Mouse (Mus musculus): ENCODE measurements around the gene Epb41l1. TPM values are rescaled to one million over a fixed set of nuclear protein-coding genes. Genes with fewer than 3 reads are reported as not detected.
A peak's percentile ranks its signal among the peaks of the same experiment; 100 is the strongest.

Epb41l1 gene
- polyA plus RNA-seq, 1 experiment from 2014 or later: 4.0 TPM

DNA sequence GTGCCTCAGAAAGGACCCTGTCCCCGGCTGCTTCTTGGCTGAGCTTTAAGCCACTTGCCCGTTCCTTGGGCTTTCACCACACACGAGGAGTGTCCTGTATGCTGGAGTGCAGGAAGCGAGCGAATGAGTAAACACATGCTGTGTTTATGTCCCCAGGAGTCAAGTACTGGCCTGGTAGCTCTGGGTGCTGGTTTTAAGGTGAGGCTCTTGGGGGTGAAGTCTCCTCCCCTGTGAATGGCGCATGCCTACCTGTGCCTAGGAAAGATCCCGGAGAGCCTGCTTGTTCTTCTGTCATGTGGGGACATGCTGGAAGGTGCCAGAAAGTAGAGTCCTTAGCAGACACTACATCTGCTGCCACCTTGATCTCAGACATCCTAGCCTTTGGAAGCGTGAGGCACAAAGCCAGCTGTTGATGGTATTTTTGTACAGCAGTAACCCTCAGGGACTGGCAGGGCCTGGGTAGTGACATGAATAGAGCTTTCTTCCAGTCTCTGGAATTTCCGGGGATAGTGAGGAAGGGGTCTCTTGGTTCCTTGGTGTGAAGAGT, 25.9 kb downstream of the Epb41l1 start:
- H3K4me2 ChIP-seq (ENCODE audit: low read depth, low read length): no peak overlapping the region
- H3K27ac ChIP-seq (replicated peaks; ENCODE audit: low read depth, low read length): 0 out of 2 replicates have a peak overlapping the region, but pooled peaks have one; percentile 54
- no peak overlapping the region for H3K9ac ChIP-seq (ENCODE audit: low read depth, low read length)
- no peaks in the 10 kb centered on the region for H3K9me3 ChIP-seq (ENCODE audit: control insufficient read depth, low read length)
- WGBS: 67% methylated on average over 9 of the region's 9 CpGs
- 0 out of 2 replicates have a peak, but pooled peaks cover 4% of the 10 kb centered on the region for H3K4me1 ChIP-seq (ENCODE audit: control insufficient read depth, insufficient read depth, low read length)
- no peak overlapping the region for H3K4me3 ChIP-seq (ENCODE audit: low read depth, low read length)
- no peak for ATAC-seq (ENCODE audit: low read depth)
- peak; percentile 51 for DNase-seq (ENCODE audit: low spot score)
- H3K36me3 ChIP-seq (ENCODE audit: control insufficient read depth, insufficient read depth, low read length): peaks cover 5% of the 10 kb centered on the region; the same call in 1 of the 2 replicates
- no peaks in the 10 kb centered on the region for H3K27me3 ChIP-seq (replicated peaks; ENCODE audit: control insufficient read depth, insufficient read depth, low read length)

DNA sequence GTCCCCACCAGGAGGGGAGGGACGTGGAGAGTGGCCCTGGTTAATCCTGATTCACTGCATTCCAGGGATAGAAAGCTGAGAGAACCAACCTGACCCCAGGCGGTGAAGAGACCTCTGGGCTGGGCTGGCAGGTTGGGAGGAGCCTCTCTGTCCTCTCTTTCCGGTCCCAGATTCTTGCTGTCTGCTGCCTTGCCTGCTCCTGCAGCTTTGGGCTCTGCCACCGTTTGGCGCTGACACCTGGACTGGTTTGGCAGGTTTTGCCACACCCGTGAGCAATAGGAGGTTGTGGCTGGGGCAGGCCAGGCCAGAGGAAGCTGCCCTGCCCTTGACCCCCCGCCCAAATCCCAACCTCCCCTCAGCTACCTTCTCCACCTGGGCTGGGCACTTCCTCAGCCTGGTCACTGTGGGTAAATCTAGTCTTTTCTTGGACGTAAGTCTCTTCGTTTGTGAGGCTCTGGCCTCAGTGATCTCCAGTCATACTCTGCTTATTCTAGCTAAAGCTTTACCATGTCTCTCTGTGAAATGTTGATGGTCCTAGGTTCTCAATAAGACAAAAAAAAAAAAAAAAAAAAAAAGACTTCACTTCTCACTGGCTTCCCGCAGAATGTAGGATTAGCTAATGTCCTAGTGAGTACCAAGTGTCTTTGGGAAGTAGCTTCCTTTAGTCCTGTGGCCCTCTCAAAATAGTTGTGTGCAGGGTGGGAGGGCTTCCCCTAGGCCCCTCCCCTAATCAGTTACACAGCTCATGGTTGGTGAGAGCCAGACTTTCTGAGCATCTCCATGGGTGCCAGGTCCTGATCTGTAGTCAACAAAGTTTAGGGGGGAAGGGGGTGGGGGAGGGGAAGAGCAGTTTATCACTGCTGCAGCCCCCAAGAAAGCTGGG, 26.9 kb downstream of the Epb41l1 start:
- DNase-seq (ENCODE audit: low spot score) (peak; percentile 81), ATAC-seq (ENCODE audit: low read depth) (peak; percentile 82)
- Histone ChIP-seq H3K9ac (ENCODE audit: low read depth, low read length) (no peak overlapping the region), H3K27ac (replicated peaks; ENCODE audit: low read depth, low read length) (0 out of 2 replicates have a peak overlapping the region, but pooled peaks have one; percentile 54), H3K4me3 (ENCODE audit: low read depth, low read length) (no peak overlapping the region), H3K9me3 (ENCODE audit: control insufficient read depth, low read length) (no peaks in the 10 kb centered on the region), H3K4me1 (ENCODE audit: control insufficient read depth, insufficient read depth, low read length) (0 out of 2 replicates have a peak, but pooled peaks cover 4% of the 10 kb centered on the region), H3K27me3 (replicated peaks; ENCODE audit: control insufficient read depth, insufficient read depth, low read length) (no peaks in the 10 kb centered on the region), H3K36me3 (ENCODE audit: control insufficient read depth, insufficient read depth, low read length) (peaks cover 5% of the 10 kb centered on the region; the same call in 1 of the 2 replicates), H3K4me2 (ENCODE audit: low read depth, low read length) (no peak overlapping the region)
- WGBS: 17% methylated on average over 10 of the region's 10 CpGs

DNA sequence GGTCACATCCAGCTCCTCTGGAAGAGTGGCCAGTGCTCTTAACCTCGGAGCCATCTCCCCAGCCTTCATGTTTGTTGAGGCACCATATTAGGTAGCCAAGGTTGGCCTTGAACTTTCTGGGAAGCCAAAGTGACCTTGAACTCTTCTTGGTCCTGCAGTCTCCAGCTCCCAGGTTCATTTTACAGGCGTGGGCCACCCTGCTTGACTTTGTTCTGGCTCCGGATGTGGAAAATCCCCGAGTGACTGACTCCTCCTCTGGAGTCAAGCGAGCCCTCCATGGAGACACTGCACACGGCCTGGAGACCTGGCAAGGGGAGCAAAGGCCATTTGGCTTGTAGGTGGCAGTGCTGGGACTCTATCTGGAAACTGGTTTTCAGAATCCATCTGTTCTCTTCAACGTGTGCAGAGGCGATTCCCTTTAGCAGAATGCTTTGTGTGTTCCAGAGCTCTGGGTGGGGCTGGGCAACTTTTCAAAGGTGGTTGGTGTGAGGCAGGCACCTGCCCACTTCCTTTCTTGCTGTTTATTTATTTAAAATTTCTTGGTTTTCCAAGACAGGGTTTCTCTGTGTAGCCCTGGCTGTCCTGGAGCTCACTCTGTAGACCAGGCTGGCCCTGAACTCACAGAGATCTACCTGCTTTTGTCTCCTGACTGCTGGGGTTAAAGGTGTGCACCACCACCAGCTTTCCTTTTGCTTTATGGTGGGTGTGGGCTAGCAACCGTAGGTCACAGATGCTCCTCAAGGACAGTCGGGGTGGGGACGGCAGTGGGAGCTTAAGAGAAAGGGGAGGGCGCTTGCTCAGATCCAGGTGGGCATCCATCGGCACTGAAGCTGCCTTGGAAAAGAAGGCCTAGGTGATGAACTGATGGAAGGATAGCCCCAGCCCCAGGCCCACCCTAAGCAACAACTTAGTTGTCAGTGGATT, 30.8 kb downstream of the Epb41l1 start:
- Histone ChIP-seq H3K4me1 (ENCODE audit: control insufficient read depth, insufficient read depth, low read length) (0 out of 2 replicates have a peak, but pooled peaks cover 4% of the 10 kb centered on the region), H3K9ac (ENCODE audit: low read depth, low read length) (no peak overlapping the region), H3K9me3 (ENCODE audit: control insufficient read depth, low read length) (no peaks in the 10 kb centered on the region), H3K4me2 (ENCODE audit: low read depth, low read length) (no peak overlapping the region), H3K27ac (replicated peaks; ENCODE audit: low read depth, low read length) (no peak overlapping the region), H3K36me3 (ENCODE audit: control insufficient read depth, insufficient read depth, low read length) (no peaks in the 10 kb centered on the region), H3K4me3 (ENCODE audit: low read depth, low read length) (no peak overlapping the region), H3K27me3 (replicated peaks; ENCODE audit: control insufficient read depth, insufficient read depth, low read length) (no peaks in the 10 kb centered on the region)
- DNase-seq (ENCODE audit: low spot score) (no peak), ATAC-seq (ENCODE audit: low read depth) (no peak)
- WGBS: 82% methylated on average over 13 of the region's 13 CpGs

DNA sequence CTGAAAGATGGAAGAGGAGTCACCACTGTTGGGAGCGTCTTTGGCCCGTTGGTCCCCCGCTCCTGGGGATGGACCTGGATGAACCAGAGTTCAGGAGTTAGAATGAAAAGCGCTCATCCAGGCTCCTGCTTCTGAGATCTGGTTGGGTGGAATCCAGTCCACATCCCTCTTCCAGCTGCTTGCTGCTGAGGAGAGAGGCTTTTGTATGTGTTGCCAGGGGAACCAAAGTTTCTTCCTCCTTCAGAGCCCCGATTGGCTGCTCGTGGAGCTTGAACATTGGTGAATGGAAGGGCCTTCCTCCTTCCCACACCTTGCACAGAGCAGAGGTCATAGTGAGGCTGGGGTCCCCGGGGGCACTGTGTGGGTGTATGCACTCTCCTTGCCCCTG, 31.4 kb downstream of the Epb41l1 start:
- ATAC-seq (ENCODE audit: low read depth) (no peak), DNase-seq (ENCODE audit: low spot score) (no peak)
- Histone ChIP-seq H3K4me3 (ENCODE audit: low read depth, low read length) (no peak overlapping the region), H3K9ac (ENCODE audit: low read depth, low read length) (no peak overlapping the region), H3K4me1 (ENCODE audit: control insufficient read depth, insufficient read depth, low read length) (0 out of 2 replicates have a peak, but pooled peaks cover under 1% of the 10 kb centered on the region), H3K27me3 (replicated peaks; ENCODE audit: control insufficient read depth, insufficient read depth, low read length) (no peaks in the 10 kb centered on the region), H3K36me3 (ENCODE audit: control insufficient read depth, insufficient read depth, low read length) (no peaks in the 10 kb centered on the region), H3K27ac (replicated peaks; ENCODE audit: low read depth, low read length) (no peak overlapping the region), H3K9me3 (ENCODE audit: control insufficient read depth, low read length) (no peaks in the 10 kb centered on the region), H3K4me2 (ENCODE audit: low read depth, low read length) (no peak overlapping the region)
- WGBS: 75% methylated on average over 7 of the region's 7 CpGs

DNA sequence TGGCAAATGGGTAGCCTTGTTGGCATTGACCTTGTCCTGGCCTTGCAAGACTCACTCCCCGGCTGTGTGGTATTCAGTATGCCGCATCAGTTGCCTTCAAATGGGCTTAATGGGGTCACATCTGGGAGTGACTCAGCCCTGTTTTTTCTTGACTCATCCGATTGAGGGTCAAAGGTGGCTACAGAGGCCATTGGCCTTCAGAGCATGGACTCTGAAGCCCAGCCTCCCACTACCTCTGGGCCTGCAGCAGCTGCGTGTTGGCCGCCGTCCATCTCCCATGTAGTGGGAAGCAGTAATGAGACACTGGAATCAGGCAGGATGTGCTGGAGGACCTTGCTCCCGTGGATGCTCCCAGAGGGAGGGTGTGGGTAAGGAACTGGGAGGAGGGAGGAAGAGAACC, 33.1 kb downstream of the Epb41l1 start:
- Histone ChIP-seq H3K27me3 (replicated peaks; ENCODE audit: control insufficient read depth, insufficient read depth, low read length) (no peaks in the 10 kb centered on the region), H3K9ac (ENCODE audit: low read depth, low read length) (no peak overlapping the region), H3K4me3 (ENCODE audit: low read depth, low read length) (no peak overlapping the region), H3K4me1 (ENCODE audit: control insufficient read depth, insufficient read depth, low read length) (no peaks in the 10 kb centered on the region), H3K27ac (replicated peaks; ENCODE audit: low read depth, low read length) (no peak overlapping the region), H3K36me3 (ENCODE audit: control insufficient read depth, insufficient read depth, low read length) (no peaks in the 10 kb centered on the region), H3K9me3 (ENCODE audit: control insufficient read depth, low read length) (no peaks in the 10 kb centered on the region), H3K4me2 (ENCODE audit: low read depth, low read length) (no peak overlapping the region)
- DNase-seq (ENCODE audit: low spot score) (no peak), ATAC-seq (ENCODE audit: low read depth) (no peak)
- 58% methylated on average over 7 of the region's 7 CpGs for WGBS

GRCm38 (mm10) chr2:156455508-156456108, 34.9 kb downstream of the Epb41l1 start:
- no peaks in the 10 kb centered on the region for H3K9me3 ChIP-seq (ENCODE audit: control insufficient read depth, low read length)
- no peaks in the 10 kb centered on the region for H3K27me3 ChIP-seq (replicated peaks; ENCODE audit: control insufficient read depth, insufficient read depth, low read length)
- no peak overlapping the region for H3K4me3 ChIP-seq (ENCODE audit: low read depth, low read length)
- H3K36me3 ChIP-seq (ENCODE audit: control insufficient read depth, insufficient read depth, low read length): no peaks in the 10 kb centered on the region
- H3K4me2 ChIP-seq (ENCODE audit: low read depth, low read length): no peak overlapping the region
- DNase-seq (ENCODE audit: low spot score) (no peak), ATAC-seq (ENCODE audit: low read depth) (no peak)
- no peak overlapping the region for H3K9ac ChIP-seq (ENCODE audit: low read depth, low read length)
- no peak overlapping the region for H3K27ac ChIP-seq (replicated peaks; ENCODE audit: low read depth, low read length)
- H3K4me1 ChIP-seq (ENCODE audit: control insufficient read depth, insufficient read depth, low read length): peaks cover 3% of the 10 kb centered on the region; the same call in 1 of the 2 replicates
- 88% methylated on average over 9 of the region's 9 CpGs for WGBS

DNA sequence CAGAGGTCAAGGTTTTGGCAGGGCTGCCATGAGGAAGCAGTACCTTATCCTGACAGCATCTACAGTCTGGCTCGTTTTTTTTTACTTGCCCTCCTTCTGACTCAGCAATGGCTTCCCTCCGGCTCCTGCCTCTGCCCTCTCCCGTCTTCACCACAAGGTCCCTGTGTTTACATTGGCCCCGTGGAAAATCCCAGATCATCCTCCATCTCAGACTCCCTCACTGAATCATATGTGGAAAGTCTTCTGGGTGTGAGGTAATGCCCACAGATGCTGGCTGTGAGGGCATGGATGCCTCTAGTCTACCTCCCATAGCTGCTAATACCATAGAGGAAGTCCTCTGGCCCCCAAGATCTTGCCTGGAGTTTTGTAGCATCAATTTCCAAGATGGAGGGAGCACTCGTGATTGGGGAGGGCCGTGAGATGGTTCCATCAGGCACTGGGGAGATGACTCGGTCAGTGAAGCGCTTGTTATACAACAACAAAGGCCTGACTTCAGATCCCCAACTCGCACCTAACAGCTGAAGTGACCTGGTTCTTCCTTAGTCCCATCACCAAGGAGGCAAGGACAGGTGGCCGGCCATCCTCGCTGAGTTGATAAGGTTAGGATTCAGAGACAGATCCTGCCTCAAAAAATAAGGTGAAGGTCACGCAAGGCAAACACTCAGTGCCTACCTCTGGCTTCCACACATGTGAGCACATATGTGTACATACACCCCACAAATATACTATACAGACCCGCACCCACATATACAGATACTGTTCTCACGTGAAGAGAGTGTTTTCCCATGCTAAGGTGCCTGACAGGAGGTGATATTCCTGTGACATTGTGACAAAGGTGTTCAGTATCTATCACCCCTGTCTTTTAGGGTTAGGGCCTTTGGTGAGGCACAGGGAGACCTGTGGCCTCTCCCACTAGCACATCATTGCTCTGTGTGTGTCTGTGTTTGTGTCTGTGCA, 36.0 kb downstream of the Epb41l1 start:
- Histone ChIP-seq H3K9ac (ENCODE audit: low read depth, low read length) (no peak overlapping the region), H3K27ac (replicated peaks; ENCODE audit: low read depth, low read length) (no peak overlapping the region), H3K27me3 (replicated peaks; ENCODE audit: control insufficient read depth, insufficient read depth, low read length) (no peaks in the 10 kb centered on the region), H3K9me3 (ENCODE audit: control insufficient read depth, low read length) (no peaks in the 10 kb centered on the region), H3K4me2 (ENCODE audit: low read depth, low read length) (no peak overlapping the region), H3K4me3 (ENCODE audit: low read depth, low read length) (no peak overlapping the region), H3K36me3 (ENCODE audit: control insufficient read depth, insufficient read depth, low read length) (no peaks in the 10 kb centered on the region), H3K4me1 (ENCODE audit: control insufficient read depth, insufficient read depth, low read length) (peaks cover 3% of the 10 kb centered on the region; the same call in 1 of the 2 replicates)
- 71% methylated on average over 14 of the region's 14 CpGs for WGBS
- no peak for DNase-seq (ENCODE audit: low spot score)
- no peak for ATAC-seq (ENCODE audit: low read depth)
